Mouse (Mus musculus): ENCODE measurements around the gene Dnajc4. TPM values are rescaled to one million over a fixed set of nuclear protein-coding genes. Genes with fewer than 3 reads are reported as not detected.
"Not testable (repeated sequence)": the region's sequence is repeated elsewhere in the genome, so short reads cannot be mapped to it uniquely, and the experiment has no call there.

Dnajc4 gene
- polyA plus RNA-seq, 1 experiment from 2014 or later, result 10.2 TPM

DNA sequence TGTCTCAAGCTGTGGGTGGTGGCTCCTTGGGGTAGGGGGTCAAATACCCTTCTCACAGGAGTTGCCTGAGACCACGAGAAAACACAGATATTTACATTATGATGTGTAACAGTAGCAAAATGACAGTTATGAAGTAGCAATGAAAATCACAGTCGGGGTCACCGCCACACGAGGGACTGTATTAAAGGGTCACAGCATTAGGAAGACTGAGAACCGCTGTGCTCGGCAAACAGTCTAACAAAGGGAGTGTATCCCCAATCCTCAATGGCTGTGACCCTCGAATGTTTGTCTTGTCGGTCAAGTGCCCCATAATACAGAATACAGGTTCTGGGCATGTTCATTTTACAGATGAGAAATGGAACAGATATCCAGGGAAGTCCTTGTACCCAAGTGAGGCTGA, 1.6 kb upstream of the Dnajc4 start:
- Histone ChIP-seq H3K4me2 (no peak overlapping the region), H3K36me3 (replicated peaks) (peaks cover 17% of the 10 kb centered on the region), H3K9ac (no peak overlapping the region), H3K27me3 (no peaks in the 10 kb centered on the region), H3K9me3 (replicated peaks) (no peaks in the 10 kb centered on the region), H3K4me3 (replicated peaks) (no peak overlapping the region), H3K27ac (replicated peaks) (no peak overlapping the region), H3K4me1 (replicated peaks) (peaks cover 54% of the 10 kb centered on the region)
- ATAC-seq (ENCODE audit: insufficient read depth), result no peak
- 79% methylated on average over 8 of the region's 8 CpGs for WGBS (ENCODE audit: insufficient replicate concordance)

DNA sequence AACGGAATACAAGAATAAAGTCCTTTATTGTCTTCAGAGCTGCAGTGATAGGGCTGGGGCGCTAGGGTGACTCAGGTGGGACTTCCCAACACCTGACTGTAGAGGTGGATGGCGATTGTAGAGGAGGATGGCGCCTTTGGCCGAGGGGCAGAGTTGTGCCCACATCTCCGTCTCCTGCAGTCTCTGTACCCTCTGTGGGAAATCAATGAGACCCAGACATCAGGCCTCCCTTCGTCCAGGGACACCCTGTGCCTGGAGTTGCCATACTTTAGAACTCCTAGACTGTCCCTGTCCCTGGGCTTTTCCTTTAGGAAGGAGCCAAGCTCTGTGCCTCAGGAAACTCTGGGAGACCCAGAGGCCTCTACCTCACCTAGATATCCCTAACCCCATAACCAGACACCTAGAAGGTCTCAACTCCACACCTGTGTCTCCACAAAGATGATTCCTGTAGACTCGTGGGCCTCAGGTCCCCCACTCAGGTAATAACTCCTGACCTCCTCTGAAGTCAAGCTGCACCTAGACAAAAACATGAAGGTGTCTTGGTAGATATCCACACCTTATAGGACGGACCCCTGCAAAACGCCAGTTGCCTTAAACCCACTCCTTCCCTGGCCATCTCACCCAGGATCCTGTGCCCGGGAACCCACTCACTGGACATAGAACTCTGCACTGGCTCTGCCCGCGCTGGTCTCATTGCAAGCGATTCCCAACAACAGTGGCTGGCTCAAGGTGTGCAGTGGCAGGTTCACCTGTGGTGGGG, 819 bp upstream of the Dnajc4 start:
- Histone ChIP-seq H3K36me3 (replicated peaks) (peaks cover 9% of the 10 kb centered on the region), H3K27ac (replicated peaks) (peak overlapping the region; percentile 64), H3K4me2 (peak overlapping the region; percentile 96), H3K4me3 (replicated peaks) (peak overlapping the region; percentile 69), H3K9me3 (replicated peaks) (no peaks in the 10 kb centered on the region), H3K27me3 (no peaks in the 10 kb centered on the region), H3K4me1 (replicated peaks) (peaks cover 56% of the 10 kb centered on the region), H3K9ac (peak overlapping the region; percentile 57)
- WGBS (ENCODE audit: insufficient replicate concordance), result 64% methylated on average over 14 of the region's 14 CpGs
- 0 out of 2 replicates have a peak, but pooled peaks have one; percentile 1 for ATAC-seq (ENCODE audit: insufficient read depth)

DNA sequence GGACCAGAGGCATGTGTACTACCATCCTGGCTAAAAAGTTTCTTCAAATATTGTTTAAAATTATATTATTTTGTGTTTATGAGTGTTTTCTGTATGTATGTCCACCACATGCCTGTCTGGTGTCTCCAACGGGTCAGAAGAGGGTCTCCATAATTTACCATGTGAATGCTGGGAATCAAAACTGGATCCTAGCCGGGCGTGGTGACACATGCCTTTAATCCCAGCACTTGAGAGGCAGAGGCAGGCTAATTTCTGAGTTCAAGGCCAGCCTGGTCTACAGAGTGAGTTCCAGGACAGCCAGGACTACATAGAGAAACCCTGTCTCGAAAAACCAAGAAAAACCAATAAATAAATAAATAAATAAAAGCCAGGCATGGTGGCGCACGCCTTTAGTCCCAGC, 1.2 kb downstream of the Dnajc4 start:
- 71% methylated on average over 6 of the region's 6 CpGs for WGBS (ENCODE audit: insufficient replicate concordance)
- H3K9ac ChIP-seq; H3K4me3 ChIP-seq (replicated peaks); H3K36me3 ChIP-seq (replicated peaks); H3K9me3 ChIP-seq (replicated peaks); ATAC-seq (ENCODE audit: insufficient read depth); H3K4me2 ChIP-seq; H3K27me3 ChIP-seq; H3K27ac ChIP-seq (replicated peaks): not testable (repeated sequence)
- peaks cover 66% of the 10 kb centered on the region for H3K4me1 ChIP-seq (replicated peaks)

DNA sequence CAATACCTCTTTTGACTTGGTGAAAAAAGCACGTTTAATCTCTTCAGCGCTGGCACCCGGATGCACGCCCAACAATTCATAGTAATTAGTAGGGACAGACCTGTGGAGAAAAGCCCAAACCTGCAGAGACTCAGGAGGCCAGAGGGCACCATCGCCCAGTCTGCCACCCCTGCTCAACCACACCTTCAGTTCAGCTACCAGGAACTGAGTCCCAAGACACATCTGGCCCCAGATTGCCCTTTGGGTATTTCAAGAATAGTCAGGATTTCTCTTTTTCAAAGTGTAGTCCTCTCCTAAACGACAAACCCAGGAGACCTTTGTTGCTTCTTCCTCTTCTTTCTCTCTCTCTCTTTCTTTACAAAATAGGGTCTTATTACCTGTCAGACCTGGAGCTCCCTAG, 1.7 kb downstream of the Dnajc4 start:
- Histone ChIP-seq H3K9me3 (replicated peaks) (no peaks in the 10 kb centered on the region), H3K4me1 (replicated peaks) (peaks cover 66% of the 10 kb centered on the region), H3K4me2 (no peak overlapping the region), H3K4me3 (replicated peaks) (no peak overlapping the region), H3K27ac (replicated peaks) (no peak overlapping the region), H3K36me3 (replicated peaks) (peaks cover 1% of the 10 kb centered on the region; the same call in 1 of the 2 replicates), H3K9ac (no peak overlapping the region), H3K27me3 (no peaks in the 10 kb centered on the region)
- 81% methylated on average over 6 of the region's 6 CpGs for WGBS (ENCODE audit: insufficient replicate concordance)
- no peak for ATAC-seq (ENCODE audit: insufficient read depth)

DNA sequence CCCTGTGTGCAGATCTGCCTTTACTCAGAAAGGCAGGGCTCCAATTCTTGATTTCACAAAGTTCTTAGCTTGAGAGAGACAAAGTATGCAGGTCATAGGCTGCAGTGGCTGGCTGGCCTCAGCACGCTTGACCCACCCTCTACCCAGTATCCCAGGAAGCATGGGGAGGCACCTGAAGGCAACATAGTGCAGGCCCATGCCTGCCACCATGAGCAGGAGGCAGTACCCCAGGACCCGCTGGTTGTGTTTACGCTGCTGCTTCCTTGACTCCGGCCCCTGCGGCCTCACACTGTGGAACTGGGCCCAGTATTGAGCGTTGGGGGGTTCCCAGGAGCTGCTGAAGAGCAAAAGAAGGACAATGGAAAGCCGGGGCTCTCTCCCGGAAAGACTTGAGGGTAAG, 3.1 kb downstream of the Dnajc4 start:
- H3K27me3 ChIP-seq, result no peaks in the 10 kb centered on the region
- no peak overlapping the region for H3K4me3 ChIP-seq (replicated peaks)
- no peak overlapping the region for H3K4me2 ChIP-seq
- no peak for ATAC-seq (ENCODE audit: insufficient read depth)
- no peak overlapping the region for H3K9ac ChIP-seq
- no peak overlapping the region for H3K27ac ChIP-seq (replicated peaks)
- WGBS (ENCODE audit: insufficient replicate concordance), result 84% methylated on average over 8 of the region's 8 CpGs
- H3K36me3 ChIP-seq (replicated peaks), result peaks cover 13% of the 10 kb centered on the region
- peaks cover 60% of the 10 kb centered on the region for H3K4me1 ChIP-seq (replicated peaks)
- no peaks in the 10 kb centered on the region for H3K9me3 ChIP-seq (replicated peaks)

DNA sequence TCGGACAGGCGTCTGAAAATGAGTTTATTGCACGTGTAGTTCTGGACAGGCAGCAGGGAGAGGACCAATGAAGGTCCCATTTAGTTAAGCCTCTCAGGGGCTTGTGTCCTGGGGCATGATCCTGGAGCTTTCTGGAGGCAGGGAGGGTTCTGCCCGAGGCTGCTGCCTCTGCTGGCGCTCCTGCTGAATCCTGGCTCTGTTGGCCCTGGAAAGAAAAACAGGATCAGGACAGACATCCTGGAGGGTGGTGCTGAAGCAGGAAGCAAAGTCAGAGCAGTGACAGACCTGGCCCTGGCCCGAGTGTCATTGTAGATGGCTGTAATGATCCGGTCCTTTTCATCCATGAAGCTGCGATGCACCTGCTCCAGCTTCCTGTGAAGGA, 4.5 kb downstream of the Dnajc4 start:
- peak overlapping the region; percentile 81 for H3K9ac ChIP-seq
- H3K36me3 ChIP-seq (replicated peaks), result peaks cover 24% of the 10 kb centered on the region
- H3K27me3 ChIP-seq, result no peaks in the 10 kb centered on the region
- ATAC-seq (ENCODE audit: insufficient read depth), result no peak
- peak overlapping the region; percentile 76 for H3K4me3 ChIP-seq (replicated peaks)
- peaks cover 51% of the 10 kb centered on the region for H3K4me1 ChIP-seq (replicated peaks)
- peak overlapping the region; percentile 84; the same call in 1 of the 2 replicates for H3K27ac ChIP-seq (replicated peaks)
- 14% methylated on average over 8 of the region's 8 CpGs for WGBS (ENCODE audit: insufficient replicate concordance)
- no peaks in the 10 kb centered on the region for H3K9me3 ChIP-seq (replicated peaks)
- H3K4me2 ChIP-seq, result peak overlapping the region; percentile 100

DNA sequence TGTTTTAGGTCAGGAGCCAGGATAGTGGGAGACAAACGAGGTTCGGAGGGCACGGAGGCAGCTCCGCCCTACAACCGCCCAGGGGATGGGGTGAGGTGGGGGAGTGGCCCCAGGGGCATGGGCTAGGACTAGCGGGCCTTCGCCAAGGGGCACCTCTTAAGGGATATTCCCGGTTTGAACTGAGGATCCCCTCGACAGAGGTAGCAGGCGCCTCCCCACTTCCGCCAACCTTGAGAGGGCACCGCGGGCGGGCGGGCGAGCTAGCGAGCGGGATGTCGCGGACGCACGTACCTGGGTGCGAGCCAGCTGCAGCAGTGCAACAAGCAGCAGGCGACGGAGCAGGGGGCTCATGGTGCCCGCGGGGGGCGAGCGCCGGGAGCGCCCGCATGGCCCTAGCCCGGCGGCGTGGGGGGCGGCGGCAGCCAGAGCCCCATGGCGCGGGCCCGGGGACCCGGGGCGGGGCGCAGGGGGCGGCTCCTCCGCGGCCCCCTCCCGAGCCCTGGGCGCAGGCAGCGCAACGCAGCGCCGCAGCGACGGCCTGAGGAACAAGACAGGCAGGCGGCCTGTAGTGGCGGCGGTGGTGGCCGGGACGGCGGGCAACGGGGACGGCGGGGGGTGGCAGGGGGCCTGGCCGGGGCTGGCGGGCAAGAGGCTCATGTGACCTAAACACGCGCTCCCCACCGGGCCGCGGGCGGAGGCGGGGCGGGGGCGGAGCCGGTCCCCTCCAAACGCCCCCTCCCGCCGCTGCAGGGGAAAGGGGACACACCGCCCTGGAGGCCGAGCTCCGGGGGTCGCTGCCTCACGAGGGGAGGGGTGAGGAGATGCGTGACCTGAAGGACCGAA, 5.1 kb downstream of the Dnajc4 start, which contains the start of gene Vegfb:
TSS of gene Vegfb (minus strand) at position 591 of the 843 bp plus-strand sequence.
- Histone ChIP-seq H3K27ac (replicated peaks) (peak within 1 kb of the TSS; percentile 84), H3K9ac (peak within 1 kb of the TSS; percentile 81), H3K4me1 (replicated peaks) (peaks cover 54% of the 10 kb centered on the region), H3K4me2 (peak within 1 kb of the TSS; percentile 100), H3K27me3 (no peaks in the 10 kb centered on the region), H3K36me3 (replicated peaks) (peaks cover 30% of the 10 kb centered on the region), H3K9me3 (replicated peaks) (no peaks in the 10 kb centered on the region), H3K4me3 (replicated peaks) (peak within 1 kb of the TSS; percentile 76)
- peak; percentile 56 for ATAC-seq (ENCODE audit: insufficient read depth)
- WGBS (ENCODE audit: insufficient replicate concordance), result under 1% methylated on average over 84 of the region's 85 CpGs

DNA sequence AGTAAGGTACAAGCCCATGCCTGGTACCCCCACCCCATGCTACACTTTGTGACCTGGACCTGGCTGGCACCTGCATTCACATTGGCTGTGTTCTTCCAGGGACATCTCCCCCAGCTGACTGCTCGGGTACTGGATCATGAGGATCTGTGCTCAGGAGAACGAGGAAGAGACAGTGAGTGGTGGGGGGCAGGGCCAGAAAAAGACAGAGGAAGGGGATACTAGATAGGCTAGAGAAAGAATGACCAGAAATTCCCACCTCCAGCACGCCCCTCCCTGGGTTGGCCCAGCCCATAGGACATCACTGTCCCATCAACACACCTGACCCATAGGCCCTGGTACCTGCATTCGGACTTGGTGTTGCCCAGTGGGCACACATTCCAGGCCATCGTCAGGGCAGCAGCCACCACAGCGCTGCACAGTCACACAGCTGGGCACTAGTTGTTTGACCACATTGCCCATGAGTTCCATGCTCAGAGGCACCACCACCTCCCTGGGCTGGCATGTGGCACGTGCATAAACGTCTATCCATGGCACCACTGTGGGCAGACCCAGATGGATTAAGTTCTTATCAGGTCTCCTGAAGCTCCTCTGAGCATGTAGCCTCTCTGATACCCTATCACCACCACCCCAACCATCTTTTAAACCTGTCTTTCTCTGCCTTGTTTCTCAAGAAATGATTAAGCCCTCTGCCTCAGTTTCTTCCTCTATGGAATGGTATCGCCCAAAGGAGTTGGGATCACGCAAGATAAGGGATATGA, 6.2 kb downstream of the Dnajc4 start:
- Histone ChIP-seq H3K4me3 (replicated peaks) (peak overlapping the region; percentile 76), H3K4me2 (peak overlapping the region; percentile 100), H3K9me3 (replicated peaks) (no peaks in the 10 kb centered on the region), H3K27ac (replicated peaks) (peak overlapping the region; percentile 84), H3K36me3 (replicated peaks) (peaks cover 33% of the 10 kb centered on the region), H3K4me1 (replicated peaks) (peaks cover 55% of the 10 kb centered on the region), H3K9ac (peak overlapping the region; percentile 81; the same call in 1 of the 2 replicates), H3K27me3 (no peaks in the 10 kb centered on the region)
- WGBS (ENCODE audit: insufficient replicate concordance), result 53% methylated on average over 10 of the region's 10 CpGs
- ATAC-seq (ENCODE audit: insufficient read depth), result peak; percentile 61

DNA sequence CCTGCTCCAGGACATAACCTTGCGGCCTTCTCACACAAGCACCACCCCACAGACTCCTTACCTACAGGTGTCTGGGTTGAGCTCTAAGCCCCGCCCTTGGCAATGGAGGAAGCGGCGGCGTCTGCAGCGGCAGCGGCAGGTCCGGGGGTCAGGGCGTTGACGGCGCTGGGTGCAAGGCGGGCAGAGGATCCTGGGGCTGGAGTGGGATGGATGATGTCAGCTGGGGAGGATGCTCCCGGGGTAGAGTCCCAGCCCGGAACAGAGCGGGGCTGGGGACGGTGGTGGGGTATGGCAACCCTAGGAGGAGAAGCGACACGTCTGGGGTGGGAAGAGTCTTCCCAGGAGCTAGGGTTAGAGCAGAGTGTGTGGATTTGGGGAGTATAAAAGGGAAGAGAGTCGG, 7.1 kb downstream of the Dnajc4 start:
- Histone ChIP-seq H3K27ac (replicated peaks) (0 out of 2 replicates have a peak overlapping the region, but pooled peaks have one; percentile 29), H3K4me1 (replicated peaks) (peaks cover 58% of the 10 kb centered on the region), H3K9ac (no peak overlapping the region), H3K4me2 (no peak overlapping the region; the same call in 1 of the 2 replicates), H3K9me3 (replicated peaks) (no peaks in the 10 kb centered on the region), H3K27me3 (no peaks in the 10 kb centered on the region), H3K4me3 (replicated peaks) (no peak overlapping the region), H3K36me3 (replicated peaks) (peaks cover 33% of the 10 kb centered on the region)
- WGBS (ENCODE audit: insufficient replicate concordance), result 84% methylated on average over 19 of the region's 19 CpGs
- no peak for ATAC-seq (ENCODE audit: insufficient read depth)

DNA sequence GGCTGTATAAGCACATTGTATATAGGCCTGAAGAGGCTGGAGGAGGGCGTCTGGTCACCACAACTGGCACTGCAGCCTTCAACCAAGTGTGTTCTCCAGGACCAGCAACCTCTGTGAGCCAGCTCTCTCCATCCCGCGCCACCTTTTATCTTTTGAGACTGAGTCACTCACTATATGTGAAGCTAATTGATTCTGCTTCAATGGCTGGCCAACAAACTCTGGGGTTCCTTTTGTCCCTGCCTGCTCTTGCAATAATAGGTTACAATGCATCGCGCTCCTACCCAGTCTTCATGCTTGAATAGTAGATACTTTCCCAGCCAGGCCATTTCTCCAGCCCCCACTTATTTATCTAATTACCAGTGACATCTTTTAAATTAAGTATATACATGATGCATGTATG, 8.8 kb downstream of the Dnajc4 start:
- no peaks in the 10 kb centered on the region for H3K9me3 ChIP-seq (replicated peaks)
- H3K27ac ChIP-seq (replicated peaks), result no peak overlapping the region
- H3K36me3 ChIP-seq (replicated peaks), result peaks cover 34% of the 10 kb centered on the region
- H3K27me3 ChIP-seq, result no peaks in the 10 kb centered on the region
- ATAC-seq (ENCODE audit: insufficient read depth), result no peak
- H3K4me1 ChIP-seq (replicated peaks), result peaks cover 66% of the 10 kb centered on the region
- WGBS (ENCODE audit: insufficient replicate concordance), result 82% methylated on average over 5 of the region's 5 CpGs
- no peak overlapping the region for H3K4me2 ChIP-seq
- no peak overlapping the region for H3K4me3 ChIP-seq (replicated peaks)
- no peak overlapping the region for H3K9ac ChIP-seq
